Mouse (Mus musculus): Measurements from ENCODE around the gene Gm29666. TPM values are rescaled to one million over a fixed set of nuclear protein-coding genes. Genes with fewer than 3 reads are reported as not detected.

Gene Gm29666
- polyA plus RNA-seq, 2 experiments: 0.40 to 1.1 TPM

DNA sequence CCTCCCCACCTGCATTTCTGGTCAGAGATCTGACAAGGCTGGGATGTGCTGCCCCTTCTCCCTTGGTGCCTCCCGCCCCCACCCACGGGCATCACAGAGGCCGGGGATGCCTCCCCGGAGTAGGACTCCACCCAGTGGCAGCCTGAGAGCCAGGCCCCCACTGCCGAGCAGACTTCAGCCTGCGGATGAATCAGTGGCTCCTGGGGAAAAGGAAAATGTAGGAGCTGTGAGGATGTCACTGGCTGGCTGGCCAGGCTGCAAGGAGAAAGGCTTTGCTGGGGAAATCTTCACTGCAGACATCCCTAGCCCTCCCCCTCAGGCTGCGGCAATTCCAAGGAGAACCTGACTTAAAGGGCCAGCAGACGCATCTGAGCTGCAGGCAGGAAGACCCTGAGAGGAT, 40.9 kb upstream of the Gm29666 start:
- no peak overlapping the region for H3K27ac ChIP-seq (replicated peaks; ENCODE audit: low read depth, low read length)
- 34% methylated on average over 8 of the region's 8 CpGs for WGBS
- peaks cover 17% of the 10 kb centered on the region for H3K36me3 ChIP-seq (ENCODE audit: control insufficient read depth, insufficient read depth, low read length)
- DNase-seq (ENCODE audit: low spot score) (no peak), ATAC-seq (ENCODE audit: low FRiP score, low read depth) (no peak)
- no peaks in the 10 kb centered on the region for H3K27me3 ChIP-seq (ENCODE audit: control insufficient read depth, insufficient read depth, low read length)
- H3K4me2 ChIP-seq (replicated peaks; ENCODE audit: low read depth, low read length, severe bottlenecking): no peak overlapping the region
- TF ChIP-seq POLR2A (IDR thresholded peaks at IDR 0.05; ENCODE audit: borderline replicate concordance, extremely low read depth, insufficient read depth, insufficient read length): no peak
- H3K4me1 ChIP-seq (ENCODE audit: control insufficient read depth, insufficient read depth, low read length): no peaks in the 10 kb centered on the region
- no peaks in the 10 kb centered on the region for H3K9me3 ChIP-seq (ENCODE audit: control insufficient read depth, low read length)
- H3K9ac ChIP-seq (ENCODE audit: low read depth, low read length, severe bottlenecking): no peak overlapping the region
- H3K4me3 ChIP-seq (replicated peaks; ENCODE audit: low read length): no peak overlapping the region

- Histone ChIP-seq H3K27ac (replicated peaks; ENCODE audit: low read depth, low read length) (no peak overlapping the region), H3K4me2 (replicated peaks; ENCODE audit: low read depth, low read length, severe bottlenecking) (no peak overlapping the region), H3K36me3 (ENCODE audit: control insufficient read depth, insufficient read depth, low read length) (peaks cover 21% of the 10 kb centered on the region), H3K27me3 (ENCODE audit: control insufficient read depth, insufficient read depth, low read length) (no peaks in the 10 kb centered on the region), H3K4me1 (ENCODE audit: control insufficient read depth, insufficient read depth, low read length) (no peaks in the 10 kb centered on the region), H3K9me3 (ENCODE audit: control insufficient read depth, low read length) (no peaks in the 10 kb centered on the region), H3K4me3 (replicated peaks; ENCODE audit: low read length) (no peak overlapping the region), H3K9ac (ENCODE audit: low read depth, low read length, severe bottlenecking) (no peak overlapping the region)
- WGBS: 85% methylated on average over 6 of the region's 6 CpGs
- DNase-seq (ENCODE audit: low spot score): no peak
- ATAC-seq (ENCODE audit: low FRiP score, low read depth): no peak
- TF ChIP-seq POLR2A (IDR thresholded peaks at IDR 0.05; ENCODE audit: borderline replicate concordance, extremely low read depth, insufficient read depth, insufficient read length): no peak
These were observed 40.1 kb upstream of the Gm29666 start for GRCm38 (mm10) chr15:84959891-84960290.

- Histone ChIP-seq H3K9ac (ENCODE audit: low read depth, low read length, severe bottlenecking) (no peak overlapping the region), H3K27me3 (ENCODE audit: control insufficient read depth, insufficient read depth, low read length) (no peaks in the 10 kb centered on the region), H3K36me3 (ENCODE audit: control insufficient read depth, insufficient read depth, low read length) (peaks cover 29% of the 10 kb centered on the region), H3K4me1 (ENCODE audit: control insufficient read depth, insufficient read depth, low read length) (no peaks in the 10 kb centered on the region), H3K27ac (replicated peaks; ENCODE audit: low read depth, low read length) (no peak overlapping the region), H3K4me2 (replicated peaks; ENCODE audit: low read depth, low read length, severe bottlenecking) (no peak overlapping the region), H3K9me3 (ENCODE audit: control insufficient read depth, low read length) (no peaks in the 10 kb centered on the region), H3K4me3 (replicated peaks; ENCODE audit: low read length) (no peak overlapping the region)
- no peak for TF ChIP-seq POLR2A (IDR thresholded peaks at IDR 0.05; ENCODE audit: borderline replicate concordance, extremely low read depth, insufficient read depth, insufficient read length)
- DNase-seq (ENCODE audit: low spot score) (no peak), ATAC-seq (ENCODE audit: low FRiP score, low read depth) (no peak)
- WGBS: 89% methylated on average over 3 of the region's 3 CpGs
These were observed 38.5 kb upstream of the Gm29666 start for GRCm38 (mm10) chr15:84958331-84958730.

- 44% methylated on average over 3 of the region's 3 CpGs for WGBS
- Histone ChIP-seq H3K27ac (replicated peaks; ENCODE audit: low read depth, low read length) (no peak overlapping the region), H3K4me2 (replicated peaks; ENCODE audit: low read depth, low read length, severe bottlenecking) (no peak overlapping the region), H3K36me3 (ENCODE audit: control insufficient read depth, insufficient read depth, low read length) (peaks cover 33% of the 10 kb centered on the region), H3K4me1 (ENCODE audit: control insufficient read depth, insufficient read depth, low read length) (no peaks in the 10 kb centered on the region), H3K9me3 (ENCODE audit: control insufficient read depth, low read length) (no peaks in the 10 kb centered on the region), H3K4me3 (replicated peaks; ENCODE audit: low read length) (no peak overlapping the region), H3K27me3 (ENCODE audit: control insufficient read depth, insufficient read depth, low read length) (no peaks in the 10 kb centered on the region), H3K9ac (ENCODE audit: low read depth, low read length, severe bottlenecking) (no peak overlapping the region)
- no peak for TF ChIP-seq POLR2A (IDR thresholded peaks at IDR 0.05; ENCODE audit: borderline replicate concordance, extremely low read depth, insufficient read depth, insufficient read length)
- DNase-seq (ENCODE audit: low spot score): peak; percentile 17
- no peak for ATAC-seq (ENCODE audit: low FRiP score, low read depth)
These were observed 38.0 kb upstream of the Gm29666 start for GRCm38 (mm10) chr15:84957851-84958250.

DNA sequence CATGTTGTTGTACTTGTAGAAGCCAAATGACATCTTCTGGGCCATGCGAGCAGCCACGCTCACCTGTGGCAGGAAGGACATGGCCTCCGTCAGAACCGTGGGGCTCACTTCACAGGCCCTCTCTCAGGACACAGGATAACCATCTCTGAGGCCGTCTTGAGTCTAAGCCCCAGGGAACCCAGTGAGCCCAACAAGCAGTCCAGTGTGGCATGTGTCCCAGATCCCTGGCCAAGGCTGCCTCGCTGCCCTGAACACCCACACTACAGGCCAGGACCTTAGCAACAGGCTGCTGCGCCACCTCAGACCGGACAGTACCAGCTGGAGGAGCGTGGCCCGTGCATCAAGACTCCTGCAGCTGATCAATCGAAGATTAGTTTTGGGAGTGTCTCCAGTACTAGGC, 33.4 kb upstream of the Gm29666 start:
- 94% methylated on average over 11 of the region's 11 CpGs for WGBS
- no peak for DNase-seq (ENCODE audit: low spot score)

GRCm38 (mm10) chr15:84950053-84950452, 30.2 kb upstream of the Gm29666 start:
- no peaks in the 10 kb centered on the region for H3K9me3 ChIP-seq (ENCODE audit: control insufficient read depth, low read length)
- WGBS: 100% methylated on average over 4 of the region's 4 CpGs
- TF ChIP-seq POLR2A (IDR thresholded peaks at IDR 0.05; ENCODE audit: borderline replicate concordance, extremely low read depth, insufficient read depth, insufficient read length): no peak
- no peak overlapping the region for H3K9ac ChIP-seq (ENCODE audit: low read depth, low read length, severe bottlenecking)
- no peak overlapping the region for H3K27ac ChIP-seq (replicated peaks; ENCODE audit: low read depth, low read length)
- H3K4me3 ChIP-seq (replicated peaks; ENCODE audit: low read length): no peak overlapping the region
- no peaks in the 10 kb centered on the region for H3K27me3 ChIP-seq (ENCODE audit: control insufficient read depth, insufficient read depth, low read length)
- no peaks in the 10 kb centered on the region for H3K4me1 ChIP-seq (ENCODE audit: control insufficient read depth, insufficient read depth, low read length)
- ATAC-seq (ENCODE audit: low FRiP score, low read depth) (no peak), DNase-seq (ENCODE audit: low spot score) (no peak)
- no peak overlapping the region for H3K4me2 ChIP-seq (replicated peaks; ENCODE audit: low read depth, low read length, severe bottlenecking)
- H3K36me3 ChIP-seq (ENCODE audit: control insufficient read depth, insufficient read depth, low read length): peaks cover 62% of the 10 kb centered on the region

More for the DNA sequence above, 33.4 kb upstream of the Gm29666 start:
- H3K9ac ChIP-seq (ENCODE audit: low read depth, low read length, severe bottlenecking): no peak overlapping the region
- H3K4me2 ChIP-seq (replicated peaks; ENCODE audit: low read depth, low read length, severe bottlenecking): no peak overlapping the region
- H3K4me3 ChIP-seq (replicated peaks; ENCODE audit: low read length): no peak overlapping the region
- H3K27ac ChIP-seq (replicated peaks; ENCODE audit: low read depth, low read length): no peak overlapping the region
- H3K9me3 ChIP-seq (ENCODE audit: control insufficient read depth, low read length): no peaks in the 10 kb centered on the region
- no peaks in the 10 kb centered on the region for H3K27me3 ChIP-seq (ENCODE audit: control insufficient read depth, insufficient read depth, low read length)
- ATAC-seq (ENCODE audit: low FRiP score, low read depth): no peak
- H3K4me1 ChIP-seq (ENCODE audit: control insufficient read depth, insufficient read depth, low read length): no peaks in the 10 kb centered on the region
- no peak for TF ChIP-seq POLR2A (IDR thresholded peaks at IDR 0.05; ENCODE audit: borderline replicate concordance, extremely low read depth, insufficient read depth, insufficient read length)
- peaks cover 65% of the 10 kb centered on the region for H3K36me3 ChIP-seq (ENCODE audit: control insufficient read depth, insufficient read depth, low read length)

Data from limb, embryonic 14.5 days (tissue).